Mouse (Mus musculus) spleen, adult 18-20 months (tissue): ENCODE measurements at regions not wholly inside any gene's neighbourhood (a gene's known extent, or its start where the extent isn't known, plus 50 kb on each side); places are given as distances from the start of the nearest gene placed in this dataset.
A peak's percentile ranks its signal among the peaks of the same experiment; 100 is the strongest.

Experiments
- DNase-seq, 2 experiments: peaks; one replicate each; pipeline ENCODE4 v3.0.0; 2022; ENCODE audit warnings: mixed read lengths in 2 of 2

DNA sequence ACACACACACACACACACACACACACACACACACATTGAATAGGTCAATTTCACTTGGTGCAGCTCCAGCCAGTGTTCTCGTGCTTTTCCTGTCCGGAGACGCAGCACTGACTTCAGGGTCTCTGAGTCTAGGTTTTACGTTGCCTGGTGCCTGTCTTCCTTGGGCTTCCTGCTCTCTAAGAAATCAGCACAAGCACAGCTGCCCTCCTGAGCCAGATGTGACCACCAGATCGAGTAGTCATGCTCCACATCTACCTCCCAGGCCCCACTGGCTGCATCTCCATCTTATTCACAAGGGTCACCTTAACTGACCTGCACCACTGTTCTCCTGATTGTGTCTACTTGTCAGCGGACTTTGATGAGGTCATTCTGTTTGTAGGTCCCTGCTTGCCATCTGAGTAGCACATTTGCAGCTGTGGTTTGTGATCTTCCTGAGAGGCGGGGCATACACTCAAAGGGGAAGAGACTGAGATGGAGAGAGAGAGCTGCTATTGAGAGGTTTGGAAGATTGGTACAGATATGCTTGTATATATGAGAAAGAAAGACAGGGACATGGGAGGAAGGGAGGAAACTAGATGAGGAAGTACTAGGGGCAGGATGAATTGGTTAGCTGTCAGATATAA is 118.8 kb upstream of the H2al1a start:
- no peak for DNase-seq

DNA sequence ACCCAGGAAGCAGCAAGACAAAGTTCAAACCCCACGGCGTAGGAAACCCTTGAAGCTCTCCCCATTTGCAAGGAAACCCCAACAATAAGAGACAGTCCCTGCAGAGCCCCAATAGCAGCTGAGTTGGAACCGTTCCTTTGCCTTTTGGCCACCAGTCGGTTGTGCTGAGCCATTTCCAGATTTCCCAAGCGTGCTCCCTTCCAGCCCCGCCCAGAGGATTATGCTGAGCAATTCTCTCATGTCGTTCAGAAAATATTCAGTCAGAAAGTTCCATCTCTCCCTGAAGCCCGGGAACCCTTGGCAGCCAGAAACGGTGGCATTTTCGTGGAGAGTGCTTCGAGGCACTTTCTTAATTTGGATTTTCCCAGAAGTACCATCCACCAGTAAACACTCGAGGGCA is 117.2 kb upstream of the H2al1a start:
- DNase-seq, result no peak

DNA sequence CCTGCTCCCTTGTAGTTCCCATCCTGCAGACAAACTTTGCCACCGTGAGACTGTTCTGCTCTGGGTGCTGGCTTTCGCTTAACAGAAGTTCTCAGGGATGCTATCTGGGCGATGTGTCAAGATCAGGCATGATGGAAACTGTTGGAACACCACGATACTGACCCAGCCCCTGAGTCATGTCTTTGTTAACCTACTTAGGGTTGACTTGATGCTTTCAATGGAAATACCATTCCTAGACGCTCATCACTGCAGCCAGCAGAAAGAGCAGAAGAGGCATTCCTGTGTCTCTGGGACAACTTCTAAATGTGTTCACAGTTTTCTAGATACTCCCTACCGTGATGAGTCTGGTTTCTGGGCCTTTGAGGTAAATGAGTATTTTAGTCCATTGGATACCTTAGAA is 108.2 kb upstream of the H2al1a start:
- no peak for DNase-seq

DNA sequence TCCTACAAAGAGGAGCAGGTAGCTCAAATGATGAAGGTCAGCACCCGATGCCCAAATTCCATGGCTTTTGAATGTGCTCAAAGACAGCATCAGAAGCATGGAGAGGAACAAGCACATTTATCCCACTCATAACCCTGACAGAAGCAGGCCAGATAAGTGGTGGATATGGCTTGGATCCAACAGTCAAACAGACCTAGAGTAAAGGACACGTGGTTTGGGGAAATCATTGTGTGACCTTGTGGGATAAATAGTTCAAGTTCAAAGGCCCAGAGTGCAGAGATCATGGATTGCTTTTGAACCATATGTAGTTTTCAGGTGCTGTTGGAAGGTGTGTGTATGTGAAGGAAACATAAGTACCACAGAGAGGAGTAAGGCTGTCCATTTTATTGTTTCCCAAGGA is 94.9 kb upstream of the H2al1a start:
- no peak for DNase-seq

DNA sequence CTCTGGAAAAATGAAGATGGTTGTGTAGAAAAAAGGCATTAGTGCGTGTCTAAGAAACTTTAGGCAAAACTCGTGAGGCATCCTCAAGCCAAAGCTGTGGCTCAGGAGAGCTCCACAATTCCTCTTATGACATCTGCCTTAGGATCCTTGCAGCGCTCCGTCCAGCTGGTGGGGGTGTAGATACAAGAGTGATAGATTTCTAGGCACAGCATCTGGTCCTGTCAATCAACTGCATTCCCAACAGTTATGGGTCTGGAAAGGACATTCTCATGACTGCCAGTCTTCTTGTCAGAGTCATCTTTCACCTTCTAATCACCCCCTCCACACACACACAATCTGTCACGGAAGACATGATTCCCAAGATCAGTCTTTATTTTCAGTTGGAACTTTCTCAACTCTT is 89.2 kb upstream of the H2al1a start:
- DNase-seq, result no peak

DNA sequence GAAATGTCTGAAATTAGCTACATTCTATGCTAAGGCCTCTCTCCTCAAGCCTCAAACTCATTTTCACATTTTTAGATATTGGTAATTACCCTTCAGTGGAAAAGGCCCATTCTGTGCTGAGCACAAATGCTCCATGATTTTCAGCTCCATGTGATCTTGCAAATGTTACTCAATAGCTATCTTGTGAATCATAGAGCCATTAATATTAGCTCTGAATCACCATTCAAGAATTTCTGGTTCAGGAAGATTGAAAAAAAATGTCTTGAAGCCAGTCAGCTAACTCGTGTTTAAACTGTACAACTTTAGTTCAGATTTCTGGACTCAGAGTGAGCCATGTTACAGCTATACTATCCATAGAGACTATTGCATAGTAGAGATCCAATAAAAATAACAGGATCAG is 86.2 kb upstream of the H2al1a start:
- DNase-seq, result no peak

DNA sequence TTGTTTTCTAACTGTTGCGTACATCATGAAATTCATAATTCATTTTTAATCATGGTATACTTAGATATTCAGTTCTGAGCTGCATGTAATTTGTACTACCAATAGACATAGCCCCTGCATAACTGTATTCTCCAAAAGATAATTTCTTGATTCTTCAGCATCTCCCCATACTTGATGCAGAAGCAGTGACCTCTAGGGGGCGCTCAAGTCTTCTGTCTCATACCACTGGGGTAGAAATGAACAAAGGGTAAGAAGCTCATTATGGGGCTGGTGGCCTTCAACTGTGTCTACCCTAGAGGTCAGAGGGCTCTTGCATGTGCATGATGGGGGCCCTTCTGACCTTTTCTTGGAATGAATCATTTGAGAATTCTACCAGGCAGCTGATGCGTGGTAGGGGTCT is 85.6 kb upstream of the H2al1a start:
- peak in 1 of 2 experiments; percentile 24 for DNase-seq

DNA sequence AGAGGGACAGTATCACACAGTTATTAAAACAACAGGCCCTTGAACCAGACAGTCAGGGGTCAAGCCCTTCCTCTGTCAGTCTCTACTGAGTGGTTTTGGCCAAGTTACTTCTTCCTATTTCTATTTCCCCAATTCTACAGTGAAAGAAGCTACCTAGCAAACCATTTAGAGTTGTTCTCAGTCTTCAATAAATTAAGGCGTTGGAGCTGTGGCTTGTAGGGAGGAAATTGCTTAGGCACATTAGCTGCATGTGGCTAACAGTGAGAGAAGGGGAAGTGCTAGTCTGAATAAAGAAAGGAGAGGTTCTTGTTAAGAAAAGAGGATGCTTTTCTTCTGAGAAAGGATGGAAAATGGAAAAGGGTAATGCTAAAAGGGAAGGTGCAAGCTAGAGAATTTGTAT is 60.0 kb upstream of the H2al1a start:
- no peak for DNase-seq

DNA sequence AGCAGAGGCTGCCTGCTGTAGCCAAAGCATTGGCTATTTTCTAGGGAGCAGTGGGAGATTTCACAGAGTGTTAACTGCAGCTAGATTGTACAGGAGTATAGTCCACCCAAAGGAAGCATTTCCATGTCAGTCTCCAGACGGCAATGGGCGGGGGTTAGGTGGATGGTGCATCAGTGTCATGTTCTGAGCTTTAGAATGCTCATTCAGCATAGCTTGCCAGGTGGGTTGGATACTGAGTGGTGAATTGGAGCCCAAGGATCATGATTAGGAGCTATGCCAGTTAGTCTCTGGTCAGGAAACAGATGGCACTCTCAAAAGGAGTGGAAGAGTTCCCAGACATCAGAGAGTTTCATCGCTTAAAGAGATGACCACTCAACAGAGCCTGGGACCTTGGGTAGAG is 53.5 kb upstream of the H2al1a start:
- no peak for DNase-seq
